Mouse (Mus musculus) skeletal muscle tissue, adult 2 months (tissue): ENCODE results near the gene Gm20661.
A peak's percentile ranks its signal among the peaks of the same experiment; 100 is the strongest.

Source experiments
- DNase-seq: peaks from one replicate; pipeline ENCODE4 v3.0.0-alpha.2; 2012; ENCODE audit warnings: low read depth, low spot score

The Gm20661 gene

DNA sequence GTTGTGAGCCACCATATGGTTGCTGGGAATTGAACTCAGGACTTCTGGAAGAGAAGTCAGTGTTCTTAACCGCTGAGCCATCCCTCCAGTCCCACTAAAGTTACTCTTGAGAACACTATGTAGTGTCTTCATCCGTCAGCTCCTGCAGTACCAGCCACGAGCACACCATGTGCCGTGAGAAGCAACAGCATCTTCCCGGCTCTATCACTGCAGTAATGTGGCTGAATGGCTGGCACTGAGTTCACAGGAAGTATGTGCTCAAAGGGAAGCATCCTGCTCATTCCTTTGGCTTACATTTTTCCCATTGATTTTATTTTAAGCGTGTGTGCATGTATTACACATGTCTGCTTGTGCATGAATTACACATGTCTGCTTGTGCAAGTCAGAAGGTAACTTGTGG, 15.4 kb upstream of the Gm20661 start:
- no peak for DNase-seq

DNA sequence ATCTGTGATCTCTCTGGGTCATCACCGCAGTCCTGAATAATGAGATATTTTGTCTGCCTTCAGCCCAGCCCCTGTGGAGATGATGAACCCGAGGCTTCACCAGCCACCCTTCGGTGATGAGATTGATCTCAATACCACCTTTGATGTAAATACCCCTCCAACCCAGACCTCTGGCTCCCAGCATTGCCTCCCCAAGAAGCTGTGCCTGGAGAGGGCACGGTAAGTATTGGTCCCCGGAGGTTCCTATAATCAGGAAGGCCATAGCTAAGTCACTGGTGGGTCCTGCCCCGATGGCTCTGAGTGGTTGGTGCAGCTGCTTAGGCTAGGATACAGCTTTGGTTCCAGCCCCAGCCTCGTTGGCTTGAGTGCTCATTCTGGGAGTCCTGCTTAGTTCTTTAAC, 14.3 kb upstream of the Gm20661 start:
- DNase-seq, result no peak

DNA sequence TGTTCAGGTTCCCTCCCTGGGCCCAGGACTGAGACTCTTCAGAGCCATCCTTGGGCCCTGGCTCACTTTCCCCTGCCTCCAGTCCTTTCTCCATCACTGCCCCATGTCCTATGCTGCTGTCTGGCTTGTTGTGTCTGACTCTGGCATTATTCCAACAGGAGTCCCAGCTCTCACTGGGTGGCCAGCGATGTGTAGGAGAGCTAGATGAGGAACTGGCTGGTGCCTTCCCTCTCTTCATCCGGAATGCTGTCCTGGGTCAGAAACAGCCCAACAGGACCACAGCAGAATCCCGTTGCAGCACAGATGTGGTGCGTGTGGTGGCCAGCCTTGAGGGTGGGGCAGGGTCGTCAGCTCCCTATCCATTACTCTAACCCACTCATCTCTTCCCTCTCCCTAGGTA, 12.5 kb upstream of the Gm20661 start:
- no peak for DNase-seq

DNA sequence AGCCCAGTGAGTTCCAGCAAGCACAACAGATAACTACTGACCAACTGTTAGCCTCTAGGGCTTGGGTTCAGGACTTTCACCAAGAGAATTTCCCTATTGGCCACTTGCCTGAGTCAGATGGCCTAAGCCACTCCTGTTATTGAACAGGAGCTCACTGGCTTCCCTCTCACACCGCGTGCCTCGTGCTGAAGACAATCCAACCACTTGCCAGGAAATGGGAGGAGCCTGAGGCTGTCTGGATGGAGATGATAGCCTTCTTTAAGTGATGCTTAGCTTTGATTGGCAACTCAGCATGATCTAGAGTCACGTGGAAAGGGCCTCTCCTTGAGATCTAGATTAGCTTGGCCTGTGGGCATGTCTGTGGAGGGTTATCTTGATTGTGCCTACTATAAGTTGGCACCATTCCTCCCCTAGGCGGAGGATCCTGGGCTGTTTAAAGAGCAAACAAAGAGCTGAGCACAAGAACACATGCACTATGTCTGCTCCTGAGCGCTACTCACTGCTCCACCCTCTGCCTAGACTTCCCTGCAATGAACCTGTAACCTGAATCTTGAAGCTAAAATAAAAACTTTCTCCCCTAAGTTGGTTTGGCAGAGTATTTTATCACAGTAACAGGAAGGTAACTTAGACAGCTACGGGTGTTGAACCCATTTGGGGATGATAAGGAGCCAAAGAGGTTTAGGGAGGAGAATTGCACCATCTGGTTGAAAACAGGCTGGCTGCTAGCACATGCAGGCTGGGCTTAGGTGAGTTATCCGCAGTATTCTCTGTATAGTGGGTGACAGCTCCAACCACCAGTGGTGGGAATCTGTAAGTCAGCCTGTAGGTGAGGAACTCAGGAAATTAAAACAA, 10.9 kb upstream of the Gm20661 start:
- peak; percentile 66 for DNase-seq

DNA sequence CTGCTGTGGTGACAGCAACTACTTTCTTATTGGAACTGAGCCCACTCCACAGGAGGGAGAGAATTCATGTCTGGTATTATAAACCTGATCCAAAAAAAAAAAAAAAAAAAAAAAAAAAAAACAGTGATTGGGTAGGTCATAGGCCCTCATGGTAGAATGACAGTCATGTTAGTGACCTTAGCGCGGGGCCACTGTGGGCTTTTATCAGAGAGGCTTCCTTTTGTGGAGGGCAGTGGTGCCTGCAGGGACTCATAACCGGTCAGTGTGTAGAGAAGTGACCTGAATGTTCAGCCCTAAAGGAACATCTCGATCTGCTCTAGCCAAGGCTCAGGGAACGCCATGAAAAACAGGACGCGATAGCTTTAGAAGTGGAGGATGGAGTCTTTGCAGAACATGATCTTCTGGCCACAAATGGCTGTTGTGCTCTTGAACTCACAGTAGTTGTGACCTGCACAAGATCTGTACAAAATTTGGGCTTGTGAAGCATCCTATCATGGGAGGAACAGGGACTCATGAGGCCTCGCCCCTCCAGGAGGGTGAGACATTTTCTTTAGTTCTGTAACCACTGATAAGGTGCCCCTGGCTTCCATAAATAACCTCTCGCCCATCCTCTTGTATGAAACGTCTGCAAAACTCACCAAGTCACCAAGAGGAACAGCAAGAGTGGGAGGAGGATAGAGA, 8.2 kb upstream of the Gm20661 start:
- no peak for DNase-seq

DNA sequence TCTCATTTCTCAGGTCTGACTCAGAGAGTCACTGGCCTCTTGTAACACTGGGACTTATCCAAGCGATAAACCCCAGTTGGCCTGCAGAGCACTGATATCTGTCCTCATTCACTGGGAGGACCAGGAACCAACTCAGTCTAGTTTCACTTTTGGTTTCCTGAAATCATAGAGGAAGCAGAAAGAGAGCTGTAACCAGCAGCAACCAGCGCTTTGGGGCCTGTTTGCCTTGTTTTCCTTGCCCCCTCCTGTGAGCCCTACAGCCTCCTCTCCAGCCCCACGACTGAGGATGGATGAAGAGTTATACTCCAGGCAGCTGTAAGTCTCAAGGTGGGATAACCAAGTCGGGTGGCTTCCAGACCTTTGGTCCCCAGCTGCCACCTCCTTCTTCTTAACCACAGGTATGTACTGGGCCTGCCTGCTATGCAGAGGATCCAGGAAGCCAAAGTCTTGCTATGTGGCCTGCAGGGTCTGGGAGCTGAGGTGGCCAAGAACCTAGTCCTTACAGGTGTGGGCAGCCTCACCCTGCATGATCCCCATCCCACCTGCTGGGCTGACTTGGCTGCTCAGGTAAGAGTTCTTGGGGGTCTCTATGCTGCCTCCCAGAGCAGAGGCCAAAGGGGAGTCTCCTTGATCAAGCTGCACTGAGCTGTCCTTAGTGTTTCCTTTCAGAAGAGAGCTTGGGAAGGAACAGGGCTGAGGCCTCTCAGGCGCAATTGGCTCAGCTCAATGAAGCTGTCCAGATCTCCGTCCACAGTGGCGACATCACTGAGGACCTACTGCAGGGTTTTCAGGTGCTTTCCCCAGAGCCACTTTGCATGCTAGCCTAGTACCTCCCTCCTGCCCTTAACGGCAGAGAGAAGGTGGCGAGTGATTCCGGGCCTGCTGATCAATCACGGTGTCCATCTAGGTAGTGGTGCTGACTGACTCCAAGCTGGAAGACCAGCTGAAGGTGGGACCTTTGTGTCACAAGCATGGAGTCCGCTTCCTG, 7.2 kb upstream of the Gm20661 start, which contains the start of gene Uba7:
Gene Uba7 (plus strand): TSS at position 107 of the 988 bp plus-strand sequence.
- DNase-seq, result peak; percentile 65

DNA sequence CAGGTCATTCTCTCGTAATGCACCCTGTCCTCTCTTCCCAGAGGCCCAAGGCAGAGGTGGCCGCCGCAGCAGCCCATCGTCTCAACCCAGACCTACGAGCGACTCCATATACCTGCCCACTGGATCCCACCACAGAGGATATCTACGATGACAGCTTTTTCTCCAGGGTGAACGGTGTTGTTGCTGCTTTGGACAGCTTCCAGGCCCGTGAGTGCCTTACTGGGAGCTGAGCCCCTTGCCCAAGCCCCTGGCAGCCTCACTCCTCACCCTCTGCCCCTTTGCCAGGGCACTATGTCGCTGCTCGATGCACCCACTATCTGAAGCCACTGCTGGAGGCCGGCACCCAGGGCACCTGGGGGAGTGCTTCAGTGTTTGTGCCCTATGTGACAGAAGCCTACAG, 4.0 kb upstream of the Gm20661 start:
- DNase-seq, result no peak

DNA sequence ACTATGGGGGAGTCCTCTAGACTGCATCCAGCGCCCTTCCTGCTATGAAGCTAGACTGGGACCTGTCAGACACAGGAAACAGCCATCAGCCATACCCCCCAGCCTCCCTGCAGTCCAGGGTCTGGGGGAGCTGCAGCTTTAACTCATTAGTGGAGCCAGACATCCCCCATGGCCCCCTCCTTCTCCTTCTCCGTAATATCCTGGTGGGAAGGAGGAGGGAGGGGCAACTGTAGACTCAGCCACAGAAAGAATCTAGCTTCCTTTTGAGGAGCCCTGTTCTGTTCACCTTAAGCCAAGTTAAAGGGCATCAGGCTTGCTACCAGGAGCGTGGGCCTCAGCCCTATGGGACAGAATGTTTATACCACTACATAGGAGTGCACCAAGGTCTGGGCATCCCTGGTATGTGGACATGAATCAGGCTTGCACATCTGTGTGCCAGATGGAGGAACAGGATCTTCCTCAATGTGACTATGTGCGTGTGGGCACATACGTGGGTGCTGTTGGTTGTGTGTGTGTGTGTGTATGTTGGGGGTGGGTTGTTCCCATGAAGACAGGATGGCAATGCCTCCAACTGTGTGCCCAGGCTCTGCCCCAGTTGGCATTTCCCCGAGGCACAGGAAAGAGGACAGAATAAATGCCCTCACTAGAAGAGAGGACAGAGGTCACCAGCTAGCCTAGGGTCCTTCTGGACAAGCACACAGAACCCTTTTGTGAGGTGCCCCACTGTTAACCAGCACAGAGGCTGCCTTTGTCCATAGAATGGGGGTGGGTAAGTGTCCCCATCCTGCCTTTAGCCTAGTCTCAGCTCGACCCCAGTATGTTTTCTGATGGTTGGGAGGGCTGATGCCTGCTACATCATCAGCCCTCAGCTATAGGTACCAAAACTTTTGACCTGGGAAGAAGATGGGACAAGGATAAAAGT, 913 bp upstream of the Gm20661 start:
- no peak for DNase-seq

DNA sequence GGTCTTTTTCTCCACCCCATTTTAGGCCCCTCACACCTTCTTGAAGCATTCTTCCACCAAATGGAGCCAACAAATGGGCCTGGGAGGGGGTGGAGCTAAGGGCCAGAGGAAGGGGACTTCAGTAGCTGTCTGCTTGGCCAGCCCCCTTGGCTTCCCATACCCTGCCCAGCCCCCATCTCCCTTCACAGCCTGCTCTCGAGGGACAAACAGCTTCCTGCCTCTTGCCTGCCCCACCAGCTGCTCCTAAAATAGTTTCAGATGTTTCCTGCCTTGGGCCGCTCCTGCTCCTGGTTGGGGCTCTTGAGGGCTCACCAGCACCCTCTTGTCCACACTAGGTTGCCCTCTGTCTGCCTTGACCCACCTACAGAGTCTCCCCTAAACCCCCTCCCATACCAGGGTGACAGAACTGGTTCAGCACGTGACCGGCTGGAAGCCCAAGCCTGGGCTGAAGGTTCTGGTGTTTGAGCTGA, 598 bp downstream of the Gm20661 start:
- peak; percentile 79 for DNase-seq

DNA sequence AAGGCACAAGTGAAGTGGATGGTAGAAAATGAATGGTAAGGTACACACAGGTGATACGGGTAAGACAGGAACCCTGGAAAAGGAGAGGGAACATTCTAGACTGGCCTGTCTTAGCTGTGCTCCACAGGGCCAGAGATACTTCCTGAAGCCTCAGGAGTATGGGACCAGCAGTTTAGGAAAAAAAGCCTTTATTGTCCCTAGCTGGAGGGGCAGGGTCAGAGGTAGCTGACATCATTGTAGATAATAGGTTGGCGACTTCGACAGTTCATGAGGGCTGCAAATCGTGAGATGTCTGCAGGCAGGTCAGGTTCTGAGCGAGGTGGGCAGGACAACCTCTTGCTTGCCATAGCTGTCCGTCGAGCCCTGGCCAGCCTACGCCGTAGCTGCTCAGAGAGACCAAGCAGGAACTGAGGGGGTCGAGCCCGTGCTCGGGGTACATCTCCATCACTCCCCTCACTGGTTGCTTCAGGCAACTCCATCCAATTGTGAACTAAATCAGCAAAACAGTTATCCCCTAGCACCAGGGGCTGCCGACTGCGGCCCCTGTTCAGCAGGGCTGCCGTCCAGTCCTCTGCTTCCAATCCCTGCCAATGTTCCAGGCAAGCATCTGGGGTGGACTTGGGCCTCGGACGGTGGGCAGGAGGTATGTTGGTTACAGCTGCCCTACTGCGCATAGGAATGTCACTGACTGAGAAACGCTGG, 1.3 kb downstream of the Gm20661 start:
- no peak for DNase-seq

DNA sequence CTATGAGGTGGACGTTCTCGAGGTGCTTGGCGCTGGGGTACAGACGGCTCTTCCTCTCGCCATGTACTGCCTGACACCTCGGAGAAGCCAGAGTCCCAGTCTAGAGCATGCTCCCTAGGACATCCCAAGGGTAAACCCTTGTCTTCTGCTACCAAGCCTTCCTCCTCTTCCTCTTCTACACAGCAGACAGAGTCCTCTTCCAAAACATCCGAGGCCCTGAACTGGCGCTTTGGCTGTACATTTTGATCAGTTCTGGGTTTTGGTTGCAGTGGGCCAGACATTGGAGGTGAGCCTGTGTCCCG, 1.8 kb downstream of the Gm20661 start:
- no peak for DNase-seq

DNA sequence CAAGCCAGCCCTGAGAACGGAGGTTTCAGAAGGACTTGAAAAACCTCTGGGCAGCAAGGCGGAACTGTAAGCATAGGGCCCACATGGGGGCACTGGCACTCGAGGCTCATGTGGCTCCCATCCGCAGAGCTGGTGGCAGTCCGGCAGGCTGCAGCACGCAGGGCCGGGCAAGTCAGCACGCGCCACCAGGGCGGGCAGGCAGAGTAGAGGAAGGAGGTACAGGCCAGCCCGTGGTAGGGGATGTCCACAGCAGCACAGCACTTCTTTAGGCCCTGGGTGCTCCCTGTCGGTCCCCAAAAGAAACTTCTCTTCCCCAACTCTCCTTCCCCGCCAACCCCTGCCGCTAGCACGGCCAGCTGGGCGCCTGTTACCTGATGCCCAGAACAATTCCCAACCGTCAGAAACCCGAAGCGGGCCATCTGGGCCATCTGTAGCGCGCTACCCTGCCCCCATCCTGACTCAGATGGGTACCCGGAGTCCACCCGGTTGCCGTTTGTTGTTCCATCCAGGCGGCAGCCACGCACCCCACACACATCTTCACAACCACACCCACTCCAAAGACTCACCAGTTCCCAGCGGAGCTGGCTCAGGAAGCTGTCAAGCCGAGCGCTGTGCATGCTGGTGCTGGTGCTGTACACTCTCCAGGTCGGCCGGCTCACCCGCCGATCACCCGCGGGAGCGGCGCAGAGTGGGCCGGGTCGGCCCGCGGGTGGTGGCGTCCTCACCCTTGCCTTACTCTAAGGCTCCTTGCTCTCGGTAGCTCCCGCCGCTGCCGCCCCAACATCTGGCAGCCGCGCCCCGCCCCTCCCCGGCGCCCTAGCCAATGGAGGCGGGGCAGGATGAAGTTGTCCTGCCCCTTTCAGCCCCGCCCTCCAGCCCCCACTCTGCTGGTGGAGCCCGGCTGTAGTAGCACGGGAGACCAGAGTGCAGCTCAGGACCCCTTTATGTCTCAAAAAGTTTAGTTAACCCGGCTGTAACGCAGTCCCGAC, 2.6 kb downstream of the Gm20661 start, which contains the start of gene Inka1:
Gene Inka1 (minus strand): TSS at position 749 of the 989 bp plus-strand sequence.
- peak; percentile 75 for DNase-seq

DNA sequence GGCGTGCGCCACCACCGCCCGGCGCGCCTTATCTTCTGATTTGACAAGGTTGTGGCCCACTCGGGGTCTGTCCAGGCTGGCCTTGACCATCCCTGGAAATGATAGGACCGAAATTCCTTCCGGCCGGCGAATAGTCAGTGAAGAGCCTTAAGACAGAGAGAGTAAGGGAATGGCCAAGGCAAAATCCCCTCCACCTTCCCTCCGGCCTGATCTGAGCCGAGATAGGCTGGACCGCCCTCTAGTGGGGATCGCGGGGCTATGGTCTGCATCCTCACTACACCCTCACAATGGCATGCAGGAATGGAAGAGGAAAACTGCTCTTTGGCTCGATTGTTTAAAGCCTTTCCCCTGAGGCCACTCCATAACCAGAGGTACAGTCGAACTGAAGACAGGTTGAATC, 3.5 kb downstream of the Gm20661 start:
- peak; percentile 63 for DNase-seq

DNA sequence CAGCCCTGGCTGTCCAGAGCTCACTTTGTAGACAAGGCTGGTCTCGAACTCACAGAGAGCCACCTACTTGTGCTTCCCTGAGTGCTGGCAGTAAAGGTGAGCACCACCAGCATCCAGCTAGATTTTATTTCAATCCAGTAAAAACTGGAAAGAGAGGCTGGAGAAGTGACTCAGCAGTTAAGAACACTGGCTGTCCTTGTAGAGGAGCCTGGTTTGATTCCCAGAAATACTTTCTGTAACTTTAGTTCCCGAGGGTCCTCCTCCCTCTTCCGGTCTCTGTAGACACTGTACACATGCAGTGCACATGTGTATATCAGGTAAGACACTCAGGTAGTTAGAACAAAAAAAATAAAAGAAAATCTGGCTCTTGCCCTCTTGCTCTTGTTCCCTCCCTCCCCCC, 5.1 kb downstream of the Gm20661 start:
- DNase-seq, result no peak

DNA sequence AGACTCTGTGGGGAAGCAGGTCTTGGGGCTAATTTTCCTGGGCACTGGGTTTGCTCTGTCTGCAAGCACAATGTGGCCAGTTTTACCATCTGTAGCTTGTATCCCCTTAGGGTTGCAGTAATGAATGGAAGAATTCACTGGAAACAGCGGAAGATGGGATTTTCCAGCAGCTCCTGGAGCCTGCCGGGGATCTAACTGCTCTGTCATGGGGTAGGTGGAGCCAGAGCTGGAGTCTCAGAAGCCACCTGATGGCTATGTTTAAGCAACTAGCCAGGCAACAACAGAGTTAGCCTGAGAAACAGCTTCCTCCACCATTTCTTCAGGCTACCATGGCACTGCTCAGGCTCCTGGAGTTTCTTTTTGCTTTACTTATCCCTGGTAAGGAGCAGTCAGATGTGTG, 9.3 kb downstream of the Gm20661 start, which contains the start of gene Cdhr4:
Gene Cdhr4 (plus strand): TSS at position 301 of the 400 bp plus-strand sequence.
- no peak for DNase-seq

DNA sequence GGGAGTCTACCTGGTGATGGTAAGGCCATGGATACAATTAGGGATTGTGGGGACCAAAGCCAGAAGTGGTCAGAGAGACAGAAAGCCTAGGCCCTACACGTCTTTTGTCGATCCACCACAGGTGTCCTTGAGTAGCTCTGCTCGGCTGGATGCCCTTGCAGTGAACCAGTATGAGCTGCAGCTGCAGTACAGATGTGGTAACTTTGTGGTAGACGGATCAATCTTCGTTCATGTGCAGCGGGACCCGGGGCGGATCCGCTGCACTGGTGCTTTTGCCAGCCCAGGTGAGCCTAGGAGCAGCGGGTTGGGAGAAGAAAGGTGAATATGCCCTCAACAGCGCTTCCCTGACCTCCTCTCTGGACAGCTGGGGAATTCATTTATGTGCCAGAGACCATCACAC, 10.2 kb downstream of the Gm20661 start:
- no peak for DNase-seq

DNA sequence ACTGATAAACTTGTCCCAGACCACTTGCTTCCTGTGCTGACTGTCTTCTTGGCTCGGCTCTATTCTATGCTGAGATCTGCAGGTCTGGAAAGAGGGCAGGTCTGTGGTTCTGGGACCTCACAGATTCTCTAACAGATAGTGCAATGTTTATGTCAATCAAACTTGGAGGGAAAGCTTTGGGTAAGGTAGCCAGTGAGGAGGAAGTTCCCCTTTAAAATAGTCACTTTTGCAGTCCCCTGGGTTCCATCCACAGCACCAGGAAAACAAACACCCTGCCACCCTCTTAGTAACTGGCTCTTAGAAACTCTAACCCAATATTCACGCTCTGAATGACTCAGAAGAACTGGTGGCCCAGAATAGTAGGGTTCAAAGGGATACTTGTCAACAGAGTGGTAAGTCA, 11.6 kb downstream of the Gm20661 start:
- DNase-seq, result no peak

DNA sequence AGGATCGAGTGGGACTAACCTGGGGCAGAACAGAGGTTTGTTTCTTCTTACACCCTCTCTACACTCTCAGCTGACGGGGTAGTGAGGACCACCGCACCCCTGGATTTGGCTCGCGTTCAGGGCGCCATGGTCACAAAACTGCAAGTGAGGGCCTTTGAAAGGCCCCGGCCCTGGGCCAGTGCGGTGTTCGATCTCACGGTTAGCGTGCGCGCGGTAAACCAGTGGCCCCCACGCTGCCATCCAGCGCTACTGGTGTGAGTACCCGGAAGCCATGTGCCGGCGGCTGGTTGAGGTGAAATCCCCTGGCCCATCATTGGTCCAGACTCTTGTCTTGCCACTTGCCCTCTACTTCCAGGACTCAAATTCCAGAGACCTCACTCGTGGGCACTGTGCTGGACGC, 12.7 kb downstream of the Gm20661 start:
- DNase-seq, result no peak

DNA sequence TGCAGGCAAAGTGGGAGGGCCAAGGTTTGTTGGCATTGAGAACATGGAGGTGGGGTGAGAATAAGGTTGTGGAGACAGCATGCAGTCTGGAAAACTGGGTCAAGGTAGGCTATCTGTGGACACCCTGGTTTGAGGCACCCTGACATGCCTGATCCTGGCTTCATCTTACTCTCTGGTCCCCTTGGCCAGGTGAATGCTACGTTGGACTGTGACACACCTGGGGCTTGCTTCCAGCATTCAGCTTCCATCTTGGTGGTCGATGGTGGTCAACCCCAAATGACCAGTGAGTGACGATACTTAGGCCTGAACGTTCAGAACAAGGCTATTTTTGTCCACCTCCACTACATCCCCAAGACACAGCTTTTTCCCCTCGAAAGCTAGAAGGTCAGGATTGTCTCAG, 13.2 kb downstream of the Gm20661 start, which contains the start of gene Gm20662:
Gene Gm20662 (plus strand): TSS at position 301 of the 400 bp plus-strand sequence.
- no peak for DNase-seq
